Mouse (Mus musculus) gonadal fat pad, adult 2 months (tissue): ENCODE measurements around the gene Mfng. TPM values are rescaled to one million over a fixed set of nuclear protein-coding genes. Genes with fewer than 3 reads are reported as not detected.

Source experiments
- DNase-seq: peaks from one replicate; pipeline ENCODE4 v3.0.0-alpha.2; 2012; ENCODE audit warnings: low read depth
- polyA plus RNA-seq: library from polyadenylated mRNA; depleted of rRNA; stranded (reverse); fragments of >200 nt; gene quantifications from 2 replicates; pipeline ENCODE4 v1.2.3, GENCODE M21; 2012; rRNA removed

Gene Mfng
- 55.5 and 73.8 TPM in 2 replicates for polyA plus RNA-seq

DNA sequence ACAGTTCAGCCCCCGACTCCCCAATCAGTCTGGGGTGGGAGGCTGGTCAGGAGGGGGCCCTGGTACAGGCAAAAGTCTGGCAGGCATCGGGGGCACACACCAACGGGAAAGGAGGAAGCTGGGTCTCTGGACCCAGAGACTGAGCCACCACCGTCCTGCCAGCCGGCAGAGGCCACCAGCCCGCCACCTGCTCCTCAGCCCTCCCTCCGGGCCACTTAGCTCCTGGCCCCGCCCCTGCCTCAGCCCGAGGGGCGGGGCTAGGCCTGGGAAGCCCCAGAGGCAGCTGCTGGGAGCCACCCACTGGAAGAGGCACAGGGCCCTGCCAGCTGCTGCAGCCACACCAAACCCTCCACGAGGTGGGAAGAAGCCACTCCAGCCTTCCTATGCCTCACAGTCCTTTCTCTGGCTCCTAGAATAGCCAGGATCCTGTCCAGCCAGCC, at the start of gene Mfng:
TSS of gene Mfng (minus strand) at position 186 of the 440 bp plus-strand sequence.
- no peak for DNase-seq

DNA sequence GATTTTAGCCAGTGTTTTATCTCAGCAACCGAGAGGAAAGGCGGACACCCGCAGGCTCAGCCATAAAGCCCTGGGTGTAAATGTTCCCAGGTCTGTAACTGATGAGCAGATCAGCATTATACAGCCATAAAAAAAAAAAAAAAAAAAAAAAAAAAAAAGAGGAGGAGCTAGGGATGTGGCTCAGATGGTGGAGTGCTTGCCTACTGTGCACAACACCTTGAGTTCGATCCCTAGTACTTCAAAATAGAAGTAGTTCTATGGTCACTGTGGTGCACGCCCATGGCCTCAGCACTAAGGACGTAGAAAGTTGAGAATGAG, 42.8 kb upstream of the Mfng start:
- DNase-seq = no peak

DNA sequence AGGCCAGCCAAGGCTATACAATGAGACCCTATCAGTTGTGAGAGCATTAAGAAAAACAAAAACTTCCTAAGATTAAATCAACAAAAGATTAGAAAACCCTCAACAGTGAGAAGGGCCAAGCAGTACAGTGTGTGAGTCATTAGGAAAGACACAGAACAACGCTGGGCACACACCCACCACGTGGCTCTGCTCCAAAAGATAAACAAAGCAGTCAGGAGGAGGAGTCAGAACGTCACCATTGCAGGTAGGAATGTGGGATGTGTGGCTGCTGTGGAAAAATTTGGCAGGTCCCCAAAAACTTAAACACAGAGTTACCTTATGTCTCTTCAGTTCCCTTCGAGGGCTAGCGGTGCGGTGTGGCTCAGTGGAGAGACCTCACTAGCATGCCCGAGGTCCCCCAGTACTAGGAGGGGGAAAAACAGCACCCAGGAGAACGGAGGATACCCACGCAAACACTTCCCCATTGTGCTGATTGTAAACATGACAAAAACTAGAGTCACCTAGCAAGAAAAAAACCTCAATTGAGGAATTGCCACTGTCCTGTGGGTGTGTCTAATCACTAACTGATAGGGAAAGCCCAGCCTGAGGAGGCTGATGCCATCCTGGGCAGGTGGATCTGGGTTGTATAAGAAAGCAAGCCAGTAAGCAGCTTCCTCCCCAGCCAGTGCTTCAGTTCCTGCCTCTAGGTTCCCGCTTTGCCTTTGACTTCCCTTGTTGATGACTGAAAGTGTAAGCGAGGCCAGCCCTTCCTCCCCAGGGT, 42.2 kb upstream of the Mfng start:
- no peak for DNase-seq

DNA sequence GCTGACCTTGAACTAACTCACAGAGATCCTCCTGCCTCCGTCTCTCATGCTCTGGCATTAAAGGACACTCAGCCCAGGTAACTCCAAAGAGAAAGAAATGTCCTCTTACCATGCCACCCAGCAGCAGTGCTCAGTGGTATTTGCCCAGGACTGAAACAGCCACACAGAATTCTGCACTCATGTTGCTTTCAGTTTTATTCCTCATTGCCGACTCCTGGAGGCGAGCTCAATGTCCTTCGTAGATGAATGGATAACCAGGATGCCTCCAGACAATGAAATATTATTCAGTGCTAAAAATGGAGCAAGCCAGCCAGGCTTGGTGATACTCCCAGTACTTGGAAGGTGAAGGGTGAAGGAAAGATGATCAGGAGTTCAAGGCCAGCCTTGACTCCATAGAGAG, 40.3 kb upstream of the Mfng start:
- no peak for DNase-seq

DNA sequence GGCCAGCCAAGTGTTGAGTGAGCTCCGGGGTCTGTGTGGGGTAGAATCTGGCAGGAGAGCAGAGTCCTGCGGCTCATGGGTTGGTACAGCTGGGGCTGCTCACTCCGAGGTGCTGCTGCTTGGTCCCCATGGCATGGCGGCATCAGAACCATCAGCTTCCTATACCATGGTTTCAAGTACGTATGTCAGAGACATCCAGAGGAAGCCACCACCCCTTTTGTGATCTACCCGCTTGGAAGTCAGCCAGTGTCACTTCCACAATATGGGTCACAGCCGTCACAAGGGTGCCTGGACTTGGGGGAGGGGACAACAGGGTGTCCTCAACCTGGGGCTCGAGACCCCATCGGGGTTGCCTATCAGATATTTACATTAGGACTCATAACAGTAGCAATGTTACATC, 36.9 kb upstream of the Mfng start:
- DNase-seq = no peak

GRCm38 (mm10) chr15:78809739-78810138, 36.5 kb upstream of the Mfng start:
- DNase-seq = no peak

DNA sequence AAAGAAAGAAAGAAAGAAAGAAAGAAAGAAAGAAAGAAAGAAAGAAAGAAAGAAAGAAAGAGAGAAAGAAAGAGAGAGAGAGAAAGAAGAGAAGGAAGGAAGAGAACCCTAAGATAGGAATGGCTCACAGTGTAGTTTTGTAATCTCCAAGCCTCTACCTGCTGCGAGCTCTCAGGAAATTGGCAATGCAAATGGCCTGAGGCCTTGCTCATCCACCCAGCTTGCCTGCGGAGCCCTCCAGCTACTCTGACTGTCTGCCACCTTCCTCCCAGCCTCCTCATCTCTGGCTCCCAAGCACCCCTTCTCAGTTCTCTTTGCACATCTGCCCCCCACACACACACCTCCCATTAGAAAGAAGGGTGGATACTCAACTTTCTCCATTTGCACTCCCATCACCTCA, 35.7 kb upstream of the Mfng start:
- no peak for DNase-seq

- no peak for DNase-seq
Measured at GRCm38 (mm10) chr15:78807141-78807540, 33.9 kb upstream of the Mfng start.

- no peak for DNase-seq
Measured at GRCm38 (mm10) chr15:78806614-78807013, 33.3 kb upstream of the Mfng start.

- DNase-seq = no peak
Measured at GRCm38 (mm10) chr15:78805351-78805750, 32.1 kb upstream of the Mfng start.

- DNase-seq = no peak
Measured at GRCm38 (mm10) chr15:78804326-78804725, 31.1 kb upstream of the Mfng start.

DNA sequence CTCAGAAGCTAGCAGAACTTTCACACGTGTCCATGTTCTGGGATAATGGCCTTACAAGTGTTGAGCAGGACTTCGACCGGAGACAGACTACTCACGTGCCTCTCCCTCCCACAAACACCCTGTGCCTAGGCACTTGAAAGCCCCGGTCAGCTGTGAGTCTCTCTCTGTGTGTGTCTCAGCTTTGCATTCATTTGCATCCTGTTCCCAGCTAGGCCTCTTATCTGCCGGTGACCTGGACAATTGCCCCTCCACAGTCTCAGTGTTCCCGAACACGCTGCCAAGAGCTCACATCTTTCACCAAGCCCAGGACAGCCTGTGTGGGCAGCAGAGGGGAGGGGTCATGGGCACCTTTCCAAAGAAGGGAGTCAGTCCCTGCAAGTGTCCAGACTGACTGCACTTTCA, 30.2 kb upstream of the Mfng start:
- DNase-seq = no peak

DNA sequence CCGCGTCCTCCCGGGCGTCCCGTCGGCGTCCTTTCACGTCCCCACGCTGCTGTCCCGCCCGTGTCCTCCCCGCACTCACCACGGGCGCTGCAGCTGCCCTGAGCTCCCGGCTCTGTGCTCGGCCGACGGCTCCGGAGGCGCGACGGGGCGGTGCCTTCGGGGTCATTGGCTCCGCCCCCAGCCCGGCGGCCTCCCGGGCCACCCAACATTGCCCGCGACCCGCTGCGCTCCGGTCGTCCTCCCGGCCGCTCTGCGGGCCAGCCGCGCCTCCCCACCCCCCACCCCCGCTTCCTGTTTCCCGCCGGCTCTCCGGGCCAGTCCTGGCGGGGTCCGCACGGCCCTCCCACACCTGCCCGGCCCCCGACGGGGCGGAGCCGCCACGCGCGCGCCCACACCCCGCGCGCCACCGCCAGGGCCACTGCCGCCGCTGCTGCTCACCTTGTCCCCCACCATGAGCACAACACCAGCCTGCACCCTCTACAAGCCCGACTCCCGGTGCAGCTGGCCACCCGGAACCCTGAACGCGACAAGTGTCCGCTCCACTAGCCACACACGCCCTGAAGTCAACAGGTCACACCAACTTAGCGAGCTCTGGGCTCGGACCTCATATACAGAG, 29.6 kb upstream of the Mfng start, which contains the start of gene Card10:
TSS of gene Card10 (minus strand) at position 267 of the 616 bp plus-strand sequence.
- no peak for DNase-seq

GRCm38 (mm10) chr15:78801971-78802741, 28.9 kb upstream of the Mfng start:
- DNase-seq = no peak

GRCm38 (mm10) chr15:78801571-78801970, 28.3 kb upstream of the Mfng start:
- DNase-seq = no peak

GRCm38 (mm10) chr15:78799029-78799428, 25.8 kb upstream of the Mfng start:
- no peak for DNase-seq

GRCm38 (mm10) chr15:78797060-78797329, 23.7 kb upstream of the Mfng start:
- DNase-seq = no peak

GRCm38 (mm10) chr15:78796196-78797059, 23.2 kb upstream of the Mfng start:
- no peak for DNase-seq

GRCm38 (mm10) chr15:78790990-78791389, 17.7 kb upstream of the Mfng start:
- no peak for DNase-seq

- DNase-seq = no peak
Measured at GRCm38 (mm10) chr15:78790451-78790850, 17.2 kb upstream of the Mfng start.

DNA sequence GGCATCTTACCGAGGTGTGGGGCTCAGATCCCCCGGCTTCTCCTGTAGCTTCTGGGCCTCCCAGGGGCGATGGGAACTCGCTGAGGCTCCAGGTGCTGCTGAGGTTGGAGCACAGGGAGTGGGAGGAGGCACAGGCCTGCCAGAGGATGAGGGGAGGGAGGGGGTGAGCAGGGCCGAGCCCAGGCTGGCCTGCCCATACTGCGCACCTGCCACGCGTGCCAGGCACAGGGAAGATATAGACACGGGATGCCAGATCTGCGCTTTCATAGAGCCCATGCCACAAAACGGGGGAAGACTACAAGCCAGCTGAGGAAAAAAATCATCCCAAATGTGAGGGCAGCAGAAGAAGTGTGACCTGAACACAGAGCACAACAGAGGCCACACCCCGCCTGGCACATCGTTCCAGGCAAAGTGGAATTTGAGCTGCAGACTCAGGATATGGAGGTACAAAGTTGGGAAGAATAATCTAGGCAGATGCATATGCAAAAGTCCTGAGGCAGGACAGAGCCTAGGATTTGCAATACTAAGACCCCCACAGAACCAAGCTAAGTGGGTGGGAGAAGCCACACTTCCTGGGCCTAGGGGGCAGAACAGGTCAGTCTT, 16.5 kb upstream of the Mfng start:
- DNase-seq = no peak

DNA sequence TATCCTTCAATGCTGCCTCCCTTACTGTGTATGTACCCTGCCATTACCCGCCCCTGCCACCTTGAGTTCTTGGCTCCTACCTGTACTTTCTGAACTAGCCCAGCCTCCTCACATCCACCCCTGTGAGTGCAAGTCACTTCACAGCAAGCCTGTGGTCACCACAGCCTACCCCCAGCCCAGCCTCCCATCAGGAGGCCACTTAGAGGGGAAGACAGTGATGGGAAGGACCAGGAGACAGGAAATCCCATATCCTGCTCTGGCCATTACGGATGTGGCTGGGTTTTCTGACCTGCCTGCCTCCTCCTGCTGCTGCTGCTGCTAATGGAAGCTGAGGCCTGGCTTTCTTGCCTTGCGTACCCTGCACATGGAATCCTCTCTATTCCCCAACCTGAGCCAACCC, 14.8 kb upstream of the Mfng start:
- DNase-seq = no peak
